Mouse (Mus musculus) CH12.LX (cell line): ENCODE results near the gene Uhrf1bp1.

Experiments
- MAFK ChIP-seq: IDR thresholded peaks from 2 replicates; pipeline ENCODE4 v1.6.1; 2011; ENCODE audit warnings: low read length, improper control_type of control experiment; ENCODE audit not compliant: insufficient replicate concordance
- MAZ ChIP-seq: IDR thresholded peaks from 2 replicates; pipeline ENCODE4 v1.6.1; 2012; ENCODE audit warnings: low read depth, mild to moderate bottlenecking, inconsistent platforms, low read length, improper control_type of control experiment, moderate library complexity
- POLR2A ChIP-seq: IDR thresholded peaks from 2 replicates; pipeline ENCODE4 v1.6.1; 2011; ENCODE audit warnings: low read depth, mild to moderate bottlenecking, improper control_type of control experiment, low read length
- USF1 ChIP-seq: IDR thresholded peaks from 2 replicates; pipeline ENCODE4 v1.6.1; 2014; ENCODE audit warnings: low read depth, mild to moderate bottlenecking, inconsistent platforms, low read length, improper control_type of control experiment
- ZC3H11A ChIP-seq: IDR thresholded peaks from 2 replicates; pipeline ENCODE4 v1.6.1; 2012; ENCODE audit warnings: low read depth, mild to moderate bottlenecking, inconsistent platforms, low read length, improper control_type of control experiment
- ZKSCAN1 ChIP-seq: IDR thresholded peaks from 2 replicates; pipeline ENCODE4 v1.6.1; 2012; ENCODE audit warnings: low read depth, inconsistent platforms, low read length, improper control_type of control experiment, borderline replicate concordance

- no peak for TF ChIP-seq ZC3H11A
- TF ChIP-seq POLR2A, result no peak
- TF ChIP-seq USF1, result no peak
- no peak for TF ChIP-seq ZKSCAN1
- no peak for TF ChIP-seq MAFK
- TF ChIP-seq MAZ, result no peak
Measured at GRCm38 (mm10) chr17:27941698-27942097, 85.5 kb downstream of the Uhrf1bp1 start.
